Mouse (Mus musculus) neural tube, embryonic 12.5 days (tissue): Measurements from ENCODE around the gene Kif5a. TPM values are rescaled to one million over a fixed set of nuclear protein-coding genes. Genes with fewer than 3 reads are reported as not detected.
A peak's percentile ranks its signal among the peaks of the same experiment; 100 is the strongest.

Experiments
- ATAC-seq: fragments of 200-750 bp; cut with Nextera tagmentation; 2 replicates; pipeline ENCODE4 v1.8.0; 2017; ENCODE audit warnings: low read depth, mild to moderate bottlenecking, moderate TSS enrichment, moderate library complexity; ENCODE audit not compliant: low FRiP score
- H3K27ac ChIP-seq: fragments of 300-500 bp; sonication (generic); 2 replicates; pipeline ENCODE4 v1.5.1; 2016
- H3K27me3 ChIP-seq: fragments of 300-500 bp; sonication (generic); replicated peaks from 2 replicates; pipeline ENCODE4 v1.6.1; 2016; ENCODE audit warnings: mild to moderate bottlenecking
- H3K36me3 ChIP-seq: fragments of 300-500 bp; sonication (generic); 2 replicates; pipeline ENCODE4 v1.6.1; 2016; ENCODE audit warnings: mild to moderate bottlenecking
- H3K4me1 ChIP-seq: fragments of 300-500 bp; sonication (generic); 2 replicates; pipeline ENCODE4 v1.6.1; 2016
- H3K4me2 ChIP-seq: fragments of 300-500 bp; sonication (generic); replicated peaks from 2 replicates; pipeline ENCODE4 v1.6.1; 2016; ENCODE audit warnings: mild to moderate bottlenecking
- H3K4me3 ChIP-seq: fragments of 300-500 bp; sonication (generic); 2 replicates; pipeline ENCODE4 v1.5.1; 2016
- H3K9ac ChIP-seq: fragments of 300-500 bp; sonication (generic); 2 replicates; pipeline ENCODE4 v1.6.1; 2016; ENCODE audit warnings: mild to moderate bottlenecking
- H3K9me3 ChIP-seq: fragments of 300-500 bp; sonication (generic); 2 replicates; pipeline ENCODE4 v1.6.1; 2016; ENCODE audit warnings: mild to moderate bottlenecking
- WGBS: fragments of 180-500 bp; shearing (Covaris S2); methylation state at CpG from one replicate; pipeline ENCODE4 v1.1.7; 2016; 5-methylcytosine and 5-hydroxymethylcytosine counted together
- polyA plus RNA-seq: library from polyadenylated mRNA; unstranded; fragments of >200 nt; fragmentation: Nextera tagmentation; extraction: Ambion mirVana; gene quantifications from 2 replicates; pipeline ENCODE4 v1.2.1, GENCODE M21; 2016

Gene Kif5a
- polyA plus RNA-seq, 1 experiment from 2014 or later, result 81.6 TPM

- Histone ChIP-seq H3K4me3 (no peak overlapping the region), H3K27me3 (no peaks in the 10 kb centered on the region), H3K36me3 (peaks cover 64% of the 10 kb centered on the region), H3K4me2 (no peak overlapping the region), H3K4me1 (peaks cover 29% of the 10 kb centered on the region), H3K9ac (peak overlapping the region; percentile 26; the same call in 1 of the 2 replicates), H3K9me3 (no peaks in the 10 kb centered on the region), H3K27ac (no peak overlapping the region)
- WGBS, result 66% methylated on average over 4 of the region's 4 CpGs
- no peak for ATAC-seq
Measured at GRCm38 (mm10) chr10:127269884-127270283, 6.7 kb upstream of the Kif5a start.

GRCm38 (mm10) chr10:127269036-127269435 lies 5.9 kb upstream of the Kif5a start:
- H3K27me3 ChIP-seq, result 0 out of 2 replicates have a peak, but pooled peaks cover 3% of the 10 kb centered on the region
- no peaks in the 10 kb centered on the region for H3K9me3 ChIP-seq
- no peak overlapping the region for H3K27ac ChIP-seq
- H3K4me3 ChIP-seq, result no peak overlapping the region
- WGBS, result 72% methylated on average over 12 of the region's 12 CpGs
- 0 out of 2 replicates have a peak overlapping the region, but pooled peaks have one; percentile 14 for H3K4me2 ChIP-seq
- 0 out of 2 replicates have a peak overlapping the region, but pooled peaks have one; percentile 4 for H3K9ac ChIP-seq
- H3K4me1 ChIP-seq, result peaks cover 29% of the 10 kb centered on the region
- H3K36me3 ChIP-seq, result peaks cover 55% of the 10 kb centered on the region
- ATAC-seq, result no peak

GRCm38 (mm10) chr10:127268401-127268800 lies 5.3 kb upstream of the Kif5a start:
- Histone ChIP-seq H3K27me3 (0 out of 2 replicates have a peak, but pooled peaks cover 4% of the 10 kb centered on the region), H3K4me2 (0 out of 2 replicates have a peak overlapping the region, but pooled peaks have one; percentile 14), H3K27ac (no peak overlapping the region), H3K9ac (no peak overlapping the region), H3K4me1 (peaks cover 29% of the 10 kb centered on the region), H3K4me3 (no peak overlapping the region), H3K36me3 (peaks cover 49% of the 10 kb centered on the region), H3K9me3 (no peaks in the 10 kb centered on the region)
- 81% methylated on average over 5 of the region's 5 CpGs for WGBS
- ATAC-seq, result no peak

GRCm38 (mm10) chr10:127267318-127267717 lies 4.2 kb upstream of the Kif5a start:
- 0 out of 2 replicates have a peak, but pooled peaks cover 4% of the 10 kb centered on the region for H3K27me3 ChIP-seq
- peak overlapping the region; percentile 97 for H3K4me2 ChIP-seq
- peak overlapping the region; percentile 97 for H3K4me3 ChIP-seq
- H3K36me3 ChIP-seq, result peaks cover 38% of the 10 kb centered on the region
- no peak overlapping the region for H3K27ac ChIP-seq
- H3K9me3 ChIP-seq, result no peaks in the 10 kb centered on the region
- no peak for ATAC-seq
- peak overlapping the region; percentile 100 for H3K9ac ChIP-seq
- H3K4me1 ChIP-seq, result peaks cover 39% of the 10 kb centered on the region
- 73% methylated on average over 5 of the region's 5 CpGs for WGBS

- WGBS, result under 1% methylated on average over 70 of the region's 70 CpGs
- Histone ChIP-seq H3K4me2 (peak within 1 kb of the TSS; percentile 97), H3K9ac (peak within 1 kb of the TSS; percentile 100), H3K4me3 (peak within 1 kb of the TSS; percentile 97), H3K27me3 (0 out of 2 replicates have a peak, but pooled peaks cover 4% of the 10 kb centered on the region), H3K4me1 (peaks cover 39% of the 10 kb centered on the region), H3K9me3 (no peaks in the 10 kb centered on the region), H3K36me3 (peaks cover 29% of the 10 kb centered on the region), H3K27ac (peak within 1 kb of the TSS; percentile 80)
- peak; percentile 96 for ATAC-seq
Measured at GRCm38 (mm10) chr10:127266112-127267091, 3.3 kb upstream of the Kif5a start, which contains the start of gene Dctn2. Gene Dctn2, plus strand, starts transcription at chr10:127266368.

GRCm38 (mm10) chr10:127265727-127266111 lies 2.6 kb upstream of the Kif5a start:
- WGBS, result 30% methylated on average over 4 of the region's 4 CpGs

GRCm38 (mm10) chr10:127264971-127265370 lies 1.8 kb upstream of the Kif5a start:
- Histone ChIP-seq H3K4me3 (no peak overlapping the region), H3K27me3 (0 out of 2 replicates have a peak, but pooled peaks cover 4% of the 10 kb centered on the region), H3K4me2 (no peak overlapping the region), H3K9ac (no peak overlapping the region), H3K4me1 (peaks cover 42% of the 10 kb centered on the region), H3K27ac (no peak overlapping the region), H3K9me3 (no peaks in the 10 kb centered on the region), H3K36me3 (peaks cover 15% of the 10 kb centered on the region)
- WGBS, result 70% methylated on average over 4 of the region's 4 CpGs
- ATAC-seq, result no peak

More at GRCm38 (mm10) chr10:127265727-127266111, 2.6 kb upstream of the Kif5a start:
- Histone ChIP-seq H3K9me3 (no peaks in the 10 kb centered on the region), H3K27me3 (0 out of 2 replicates have a peak, but pooled peaks cover 4% of the 10 kb centered on the region), H3K4me2 (peak overlapping the region; percentile 97), H3K9ac (0 out of 2 replicates have a peak overlapping the region, but pooled peaks have one; percentile 100), H3K4me1 (peaks cover 40% of the 10 kb centered on the region), H3K27ac (no peak overlapping the region), H3K36me3 (peaks cover 22% of the 10 kb centered on the region), H3K4me3 (no peak overlapping the region; the same call in 1 of the 2 replicates)
- peak; percentile 46 for ATAC-seq

- Histone ChIP-seq H3K9ac (no peak overlapping the region), H3K27me3 (0 out of 2 replicates have a peak, but pooled peaks cover 4% of the 10 kb centered on the region), H3K4me1 (peaks cover 40% of the 10 kb centered on the region), H3K4me2 (no peak overlapping the region), H3K4me3 (no peak overlapping the region), H3K36me3 (peaks cover 13% of the 10 kb centered on the region), H3K27ac (no peak overlapping the region), H3K9me3 (no peaks in the 10 kb centered on the region)
- WGBS, result 83% methylated on average over 8 of the region's 8 CpGs
- ATAC-seq, result no peak
Measured at GRCm38 (mm10) chr10:127264336-127264735, 1.2 kb upstream of the Kif5a start.

- H3K9me3 ChIP-seq, result no peaks in the 10 kb centered on the region
- peaks cover 40% of the 10 kb centered on the region for H3K4me1 ChIP-seq
- H3K4me3 ChIP-seq, result no peak overlapping the region
- peak overlapping the region; percentile 75 for H3K4me2 ChIP-seq
- H3K27ac ChIP-seq, result no peak overlapping the region
- 32% methylated on average over 3 of the region's 3 CpGs for WGBS
- no peak overlapping the region for H3K9ac ChIP-seq
- peaks cover 7% of the 10 kb centered on the region for H3K36me3 ChIP-seq
- ATAC-seq, result no peak
- 0 out of 2 replicates have a peak, but pooled peaks cover 4% of the 10 kb centered on the region for H3K27me3 ChIP-seq
Measured at GRCm38 (mm10) chr10:127263631-127264030, 483 bp upstream of the Kif5a start.

GRCm38 (mm10) chr10:127261706-127262547 lies 1.2 kb downstream of the Kif5a start:
- no peak for ATAC-seq
- H3K4me3 ChIP-seq, result peak overlapping the region; percentile 55
- H3K9me3 ChIP-seq, result no peaks in the 10 kb centered on the region
- H3K27ac ChIP-seq, result no peak overlapping the region
- 0 out of 2 replicates have a peak, but pooled peaks cover 4% of the 10 kb centered on the region for H3K27me3 ChIP-seq
- H3K9ac ChIP-seq, result peak overlapping the region; percentile 67
- peaks cover 28% of the 10 kb centered on the region for H3K4me1 ChIP-seq
- 69% methylated on average over 15 of the region's 15 CpGs for WGBS
- H3K4me2 ChIP-seq, result peak overlapping the region; percentile 75
- H3K36me3 ChIP-seq, result no peaks in the 10 kb centered on the region; the same call in 1 of the 2 replicates

- no peaks in the 10 kb centered on the region for H3K27me3 ChIP-seq
- H3K4me1 ChIP-seq, result peaks cover 32% of the 10 kb centered on the region
- peak overlapping the region; percentile 75; the same call in 1 of the 2 replicates for H3K4me2 ChIP-seq
- no peaks in the 10 kb centered on the region for H3K9me3 ChIP-seq
- ATAC-seq, result no peak
- H3K36me3 ChIP-seq, result no peaks in the 10 kb centered on the region; the same call in 1 of the 2 replicates
- WGBS, result 82% methylated on average over 8 of the region's 8 CpGs
- no peak overlapping the region for H3K27ac ChIP-seq
- H3K9ac ChIP-seq, result no peak overlapping the region
- no peak overlapping the region for H3K4me3 ChIP-seq
Measured at GRCm38 (mm10) chr10:127258489-127258888, 4.7 kb downstream of the Kif5a start.
